Mouse (Mus musculus) frontal cortex, postnatal 14 days (tissue): ENCODE results near the gene Minpp1.

ENCODE experiments used
- DNase-seq, 2 experiments: peaks; one replicate each; pipeline ENCODE4 v3.0.0; 2022; ENCODE audit warnings: low spot score in 2 of 2

Gene Minpp1

GRCm38 (mm10) chr19:32528723-32529122 lies 43.2 kb downstream of the Minpp1 start:
- no peak for DNase-seq

DNA sequence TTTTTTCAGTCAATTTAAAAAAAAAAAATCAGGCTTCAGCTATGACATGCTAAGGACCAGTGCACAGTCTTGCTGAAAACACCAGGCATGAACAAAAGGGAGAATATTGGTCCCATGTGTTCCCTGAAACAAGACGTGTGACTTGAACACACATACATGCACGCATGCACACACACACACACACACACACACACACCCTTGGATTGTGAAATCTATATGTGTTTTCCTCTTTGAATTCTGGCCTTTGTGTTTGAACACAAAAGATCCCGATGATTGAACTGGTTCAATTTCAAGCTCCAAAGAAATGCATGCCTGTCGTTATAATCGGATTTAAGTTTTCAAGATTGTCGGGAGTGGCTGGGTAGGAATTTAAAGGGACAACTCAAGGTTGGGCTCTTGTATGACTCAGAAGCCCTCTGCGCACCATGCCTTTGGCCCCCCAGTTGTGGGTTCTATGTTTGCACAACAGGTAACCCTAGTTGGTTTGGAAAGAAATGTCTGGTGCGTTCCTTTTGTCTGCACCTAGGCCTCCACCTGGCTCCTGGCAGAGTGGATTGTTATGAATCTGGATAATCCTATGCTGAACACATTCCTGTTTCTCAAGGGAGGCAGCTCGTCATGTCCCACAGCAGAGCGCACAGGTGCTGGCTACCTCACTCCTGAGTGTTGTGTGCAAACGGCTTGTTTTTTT lies 43.8 kb downstream of the Minpp1 start:
- no peak for DNase-seq

- no peak for DNase-seq
Measured at GRCm38 (mm10) chr19:32530296-32530695, 44.7 kb downstream of the Minpp1 start.

DNA sequence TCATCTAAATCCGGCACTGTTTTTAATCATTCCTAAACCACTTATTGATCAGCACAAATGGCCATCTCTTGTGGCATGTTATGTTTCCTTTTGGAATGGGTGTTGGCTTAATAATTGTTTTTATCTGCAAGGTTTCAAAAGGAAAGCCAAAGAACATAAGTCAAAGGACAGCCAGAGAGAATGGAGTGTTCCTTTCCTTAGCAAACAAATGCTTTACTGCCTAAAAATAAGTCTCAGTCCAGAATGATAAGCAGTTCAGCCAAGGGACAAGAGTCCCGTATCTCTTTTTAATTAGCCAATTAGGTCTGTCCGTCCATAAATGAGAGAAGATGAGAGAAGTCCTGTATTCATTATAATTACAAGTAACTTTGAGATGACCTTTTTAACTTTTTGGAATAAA lies 46.8 kb downstream of the Minpp1 start:
- DNase-seq = no peak

DNA sequence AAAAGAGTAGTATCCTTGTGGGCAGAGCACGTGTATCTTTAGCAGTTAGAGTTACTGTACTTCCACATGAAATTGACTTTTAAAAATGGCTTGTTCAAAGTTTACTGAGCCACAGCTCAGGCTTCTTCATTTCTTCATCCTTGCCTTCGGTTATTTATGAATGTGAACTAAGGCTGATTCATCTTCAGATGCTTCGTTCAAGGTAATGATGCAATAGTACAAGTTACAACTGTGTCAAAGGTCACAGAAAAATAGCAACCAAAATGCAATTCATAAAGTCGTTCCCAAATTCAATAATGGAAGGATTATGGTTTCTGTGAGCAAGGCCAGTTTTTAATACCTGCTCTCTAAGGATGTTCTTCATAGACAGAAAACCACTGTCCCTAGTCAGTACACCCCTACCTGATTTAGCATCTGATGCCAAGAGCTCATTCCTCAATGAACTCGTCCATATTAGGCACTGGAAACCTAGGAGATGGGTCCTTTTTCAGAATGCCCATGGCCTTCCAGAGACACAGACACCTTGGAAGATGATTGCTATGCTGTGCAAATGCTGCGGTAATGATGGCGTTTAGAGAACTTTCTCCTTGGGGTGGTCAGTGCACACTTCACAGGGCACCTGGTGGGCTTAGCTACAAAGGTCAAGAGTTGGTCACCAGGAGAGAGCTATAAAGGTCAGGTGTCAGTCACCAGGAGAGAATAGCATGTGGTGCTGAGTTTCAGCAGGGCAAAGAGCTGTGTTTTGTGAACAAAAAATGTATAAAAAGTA lies 47.4 kb downstream of the Minpp1 start:
- DNase-seq = no peak

GRCm38 (mm10) chr19:32534887-32535286 lies 49.3 kb downstream of the Minpp1 start:
- DNase-seq = no peak

DNA sequence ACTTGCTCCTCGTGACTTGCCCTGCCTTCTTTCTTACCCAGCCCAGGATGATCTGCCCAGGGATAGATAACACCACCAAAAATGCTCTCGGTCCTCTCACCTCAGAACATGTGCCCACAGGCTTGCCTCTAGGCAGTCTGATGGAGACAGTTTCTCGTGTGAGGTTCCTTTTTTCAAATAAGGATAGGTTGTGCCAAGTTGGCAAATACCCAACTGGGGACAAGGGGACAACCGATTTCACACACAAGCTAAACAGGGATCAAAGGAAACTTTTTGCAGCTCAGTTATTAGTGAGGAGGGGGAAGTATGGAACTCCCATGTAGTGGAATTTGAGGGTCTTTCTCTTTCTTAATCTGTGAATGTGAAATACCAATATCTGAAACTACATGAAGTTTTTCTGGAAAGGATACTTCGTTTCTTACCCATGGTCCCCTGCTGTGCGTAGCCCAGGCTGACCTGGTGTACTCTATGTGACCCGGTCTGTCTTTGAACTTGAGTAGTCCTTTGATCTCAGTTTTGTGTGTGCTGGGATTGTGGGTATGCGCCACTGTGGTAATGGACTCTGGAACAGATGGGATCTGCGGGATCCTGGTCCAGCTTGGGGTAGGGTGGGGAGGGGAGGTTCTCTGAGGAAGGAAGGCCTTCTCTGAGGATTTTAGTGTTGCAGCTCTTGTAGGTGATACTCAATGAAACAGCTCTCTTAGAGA lies 57.4 kb downstream of the Minpp1 start:
- DNase-seq = no peak

DNA sequence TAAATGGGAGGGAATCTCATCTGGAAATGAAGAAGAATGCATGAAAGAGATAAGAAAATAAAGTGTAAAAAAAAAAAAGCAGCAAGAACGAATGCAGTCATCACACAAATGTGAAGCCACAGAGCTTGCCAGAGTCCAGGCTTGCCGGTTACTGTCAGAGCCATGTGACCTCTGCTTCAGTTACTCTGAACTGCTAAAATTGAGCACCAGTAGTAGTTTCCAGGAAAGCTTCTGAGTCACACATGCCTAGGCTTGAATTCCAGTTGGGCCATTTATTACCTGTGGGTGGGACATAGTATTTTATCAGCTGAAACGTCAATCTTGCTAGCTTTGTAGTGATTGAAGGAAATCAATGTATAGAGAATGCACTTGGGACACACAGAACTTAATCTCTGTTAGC lies 61.8 kb downstream of the Minpp1 start:
- no peak for DNase-seq

DNA sequence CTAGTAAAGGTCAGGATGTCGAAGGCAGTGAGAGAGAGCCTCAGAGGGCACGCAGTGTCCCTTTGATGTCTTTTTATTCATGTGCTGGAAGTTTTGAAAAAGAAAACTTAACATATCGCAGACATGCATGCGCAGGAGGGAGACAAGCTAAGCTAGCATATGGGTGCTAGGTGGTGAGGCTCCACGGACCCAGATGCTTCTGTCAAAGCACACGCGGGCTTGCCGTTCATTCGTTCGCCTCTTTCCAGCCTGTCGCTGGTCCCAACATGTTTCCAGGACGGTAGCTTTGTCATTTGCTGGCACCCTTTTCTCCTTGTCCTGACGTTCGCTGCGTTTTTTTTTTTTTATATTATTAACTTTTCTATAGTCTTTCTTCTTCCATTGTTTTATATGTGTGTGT lies 62.6 kb downstream of the Minpp1 start:
- no peak for DNase-seq

DNA sequence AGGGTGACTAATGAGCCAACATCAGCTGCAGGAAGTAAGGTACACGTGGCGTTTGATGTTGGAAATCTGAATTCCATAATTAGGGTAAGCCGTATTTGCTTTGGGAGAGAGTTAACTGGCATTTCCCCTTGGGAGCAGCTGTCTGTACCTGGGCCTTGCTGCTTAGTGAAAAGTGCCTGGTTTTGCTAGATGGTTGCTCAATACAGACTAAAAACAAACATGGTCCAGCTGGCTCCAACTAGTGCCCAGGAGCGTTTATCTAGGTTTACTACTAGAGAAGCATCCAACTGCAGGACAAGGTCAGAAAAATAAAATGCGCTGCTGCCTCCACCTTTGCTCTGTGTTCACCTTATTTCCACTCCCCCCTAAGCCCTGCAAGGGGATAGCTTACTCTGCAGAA lies 64.9 kb downstream of the Minpp1 start:
- DNase-seq = no peak

GRCm38 (mm10) chr19:32551442-32551841 lies 65.9 kb downstream of the Minpp1 start:
- no peak for DNase-seq

DNA sequence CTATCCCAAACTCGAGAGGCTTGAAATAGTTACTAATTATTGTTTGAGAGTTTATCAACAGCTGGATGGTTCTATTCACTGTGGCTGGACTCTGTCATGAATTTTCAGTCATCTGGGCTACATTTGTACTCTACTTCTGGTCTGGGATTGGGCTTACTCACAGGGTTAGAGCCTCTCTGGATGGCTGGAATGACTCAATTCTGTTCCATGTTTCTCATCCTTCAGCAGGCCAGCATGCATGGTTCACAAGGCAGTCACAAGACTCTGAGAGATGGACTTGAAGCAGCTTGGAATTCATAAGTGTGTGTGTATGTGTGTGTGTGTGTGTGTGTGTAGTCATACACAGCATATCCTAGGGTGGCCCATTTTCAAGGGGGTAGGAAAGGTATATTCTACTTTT lies 66.5 kb downstream of the Minpp1 start:
- DNase-seq = no peak

GRCm38 (mm10) chr19:32553310-32553709 lies 67.7 kb downstream of the Minpp1 start:
- DNase-seq = no peak

- peak in 1 of 2 experiments; percentile 14 for DNase-seq
Measured at GRCm38 (mm10) chr19:32555257-32555656, 69.7 kb downstream of the Minpp1 start.
